Mouse (Mus musculus) embryo, embryonic 11 days (tissue): ENCODE data around the gene Dennd5b.
"Not testable (repeated sequence)": the region's sequence is repeated elsewhere in the genome, so short reads cannot be mapped to it uniquely, and the experiment has no call there.

ENCODE experiments used
- DNase-seq: peaks from one replicate; pipeline ENCODE4 v3.0.0-alpha.2; 2015

Dennd5b gene

GRCm38 (mm10) chr6:148945509-148946408 lies 155.7 kb downstream of the Dennd5b start:
- peak; percentile 69 for DNase-seq

GRCm38 (mm10) chr6:148944767-148945508 lies 156.5 kb downstream of the Dennd5b start:
- DNase-seq, result peak; percentile 82

- DNase-seq, result no peak
Observed at GRCm38 (mm10) chr6:148944344-148944766, 157.1 kb downstream of the Dennd5b start.

- DNase-seq, result peak; percentile 25
Observed at GRCm38 (mm10) chr6:148943695-148944094, 157.8 kb downstream of the Dennd5b start.

GRCm38 (mm10) chr6:148942406-148942805 lies 159.1 kb downstream of the Dennd5b start:
- no peak for DNase-seq

GRCm38 (mm10) chr6:148941880-148942279 lies 159.6 kb downstream of the Dennd5b start:
- DNase-seq, result no peak

GRCm38 (mm10) chr6:148940383-148940782 lies 161.1 kb downstream of the Dennd5b start:
- not testable (repeated sequence) for DNase-seq
